Mouse (Mus musculus) thymus, adult 2 months (tissue): Measurements from ENCODE around the gene Zdhhc18. TPM values are rescaled to one million over a fixed set of nuclear protein-coding genes. Genes with fewer than 3 reads are reported as not detected.

ENCODE experiments used
- DNase-seq: peaks from one replicate; pipeline ENCODE4 v3.0.0; 2021
- H3K27ac ChIP-seq: fragments of 200-500 bp; 2 replicates; pipeline ENCODE4 v1.5.1; 2012; ENCODE audit warnings: low read length, control low read depth; ENCODE audit not compliant: control insufficient read depth, insufficient read depth
- H3K27me3 ChIP-seq: fragments of 200-500 bp; 2 replicates; pipeline ENCODE4 v1.6.1; 2012; ENCODE audit warnings: mild to moderate bottlenecking, low read length, moderate library complexity, mixed read lengths; ENCODE audit not compliant: control insufficient read depth, insufficient read depth
- H3K36me3 ChIP-seq: fragments of 200-500 bp; 2 replicates; pipeline ENCODE4 v1.6.1; 2012; ENCODE audit warnings: mild to moderate bottlenecking, low read length, moderate library complexity; ENCODE audit not compliant: control insufficient read depth, insufficient read depth
- H3K4me1 ChIP-seq: fragments of 200-500 bp; replicated peaks from 2 replicates; pipeline ENCODE4 v1.6.1; 2012; ENCODE audit warnings: low read length; ENCODE audit not compliant: control insufficient read depth, insufficient read depth
- H3K4me3 ChIP-seq: fragments of 200-500 bp; 2 replicates; pipeline ENCODE4 v1.5.1; 2012; ENCODE audit warnings: mild to moderate bottlenecking, low read length, control low read depth, moderate library complexity; ENCODE audit not compliant: control insufficient read depth, insufficient read depth
- CTCF ChIP-seq: fragments of 200-500 bp; IDR thresholded peaks from 2 replicates; pipeline ENCODE4 v1.5.1; 2012; ENCODE audit warnings: mild to moderate bottlenecking, control low read depth, low read length, moderate library complexity, borderline replicate concordance; ENCODE audit not compliant: control insufficient read depth, poor library complexity, insufficient read depth; ENCODE audit errors: extremely low read depth
- POLR2A ChIP-seq: fragments of 200-500 bp; IDR thresholded peaks from 2 replicates; pipeline ENCODE4 v1.6.1; 2012; ENCODE audit warnings: mild to moderate bottlenecking, low read length, control low read depth, moderate library complexity; ENCODE audit not compliant: control insufficient read depth, poor library complexity, insufficient read depth; ENCODE audit errors: extremely low read depth
- WGBS: fragments of 180-500 bp; shearing (Covaris S2); methylation state at CpG from one replicate; pipeline ENCODE4 v1.1.7; 2018; 5-methylcytosine and 5-hydroxymethylcytosine counted together
- polyA plus RNA-seq: library from polyadenylated mRNA; depleted of rRNA; stranded (reverse); fragments of >200 nt; gene quantifications from 2 replicates; pipeline ENCODE4 v1.2.3, GENCODE M21; 2012

Zdhhc18 gene
- polyA plus RNA-seq, 1 experiment, result 150 TPM

DNA sequence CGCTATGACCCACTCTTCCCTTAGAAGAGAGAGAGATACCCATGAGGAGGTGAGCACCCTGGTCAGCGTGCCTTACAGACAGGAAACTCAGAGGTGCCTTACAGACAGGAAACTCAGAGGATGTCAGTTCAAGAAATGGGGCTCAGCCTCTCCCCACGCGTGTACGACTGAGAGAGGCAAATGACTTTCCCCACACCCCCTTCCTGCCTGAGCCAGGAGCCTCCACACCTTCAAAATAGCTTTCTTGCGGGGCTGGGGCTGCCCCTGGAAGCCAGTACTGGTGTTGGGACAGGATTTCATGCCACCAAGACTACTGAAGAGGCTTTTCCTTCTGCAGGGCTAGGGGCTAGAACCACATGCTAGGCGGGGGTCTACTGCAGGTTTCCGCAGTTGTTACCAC lies 29.3 kb downstream of the Zdhhc18 start:
- H3K27ac ChIP-seq, result peak overlapping the region; percentile 77
- no peaks in the 10 kb centered on the region; the same call in 1 of the 2 replicates for H3K36me3 ChIP-seq
- no peaks in the 10 kb centered on the region for H3K27me3 ChIP-seq
- H3K4me1 ChIP-seq, result peaks cover 50% of the 10 kb centered on the region
- WGBS, result 29% methylated on average over 8 of the region's 8 CpGs
- no peak overlapping the region for H3K4me3 ChIP-seq
- peak; percentile 22 for DNase-seq
- TF ChIP-seq POLR2A (no peak), CTCF (no peak)

DNA sequence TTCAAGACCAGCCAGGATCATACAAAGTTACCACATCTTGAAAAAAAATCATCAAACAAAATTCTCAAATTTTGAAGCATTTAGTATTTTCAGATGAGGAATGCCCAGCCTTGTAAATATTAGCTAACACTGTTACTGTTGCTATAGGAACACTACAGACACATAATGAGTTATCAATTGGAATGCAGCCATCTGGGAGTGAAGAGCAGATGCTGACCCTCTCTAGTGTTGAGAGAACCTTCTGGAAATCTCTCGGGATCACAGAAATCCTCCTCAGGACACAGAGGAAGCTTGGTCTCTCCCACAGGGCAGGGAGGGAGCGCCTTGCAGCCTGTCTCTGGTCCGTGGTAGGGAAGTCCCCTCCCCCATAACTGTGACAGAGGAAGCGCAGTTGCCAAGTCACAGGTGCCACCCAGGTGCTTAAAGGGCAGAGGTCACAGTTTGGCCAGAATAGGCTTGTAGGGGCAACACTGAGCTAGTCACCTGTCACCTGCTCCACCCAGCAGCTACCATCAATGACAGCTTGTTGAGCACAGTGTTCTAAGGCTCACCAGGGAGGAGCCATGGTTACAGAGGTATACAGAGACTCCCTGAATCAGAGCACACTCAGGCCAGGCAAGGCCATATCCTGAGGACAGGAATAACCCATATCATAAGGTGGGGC lies 30.3 kb downstream of the Zdhhc18 start:
- Histone ChIP-seq H3K36me3 (peaks cover 6% of the 10 kb centered on the region; the same call in 1 of the 2 replicates), H3K27me3 (no peaks in the 10 kb centered on the region), H3K27ac (peak overlapping the region; percentile 63), H3K4me3 (no peak overlapping the region), H3K4me1 (peaks cover 40% of the 10 kb centered on the region)
- WGBS, result 40% methylated on average over 4 of the region's 4 CpGs
- peak; percentile 24 for DNase-seq
- TF ChIP-seq POLR2A, result no peak
- no peak for TF ChIP-seq CTCF

DNA sequence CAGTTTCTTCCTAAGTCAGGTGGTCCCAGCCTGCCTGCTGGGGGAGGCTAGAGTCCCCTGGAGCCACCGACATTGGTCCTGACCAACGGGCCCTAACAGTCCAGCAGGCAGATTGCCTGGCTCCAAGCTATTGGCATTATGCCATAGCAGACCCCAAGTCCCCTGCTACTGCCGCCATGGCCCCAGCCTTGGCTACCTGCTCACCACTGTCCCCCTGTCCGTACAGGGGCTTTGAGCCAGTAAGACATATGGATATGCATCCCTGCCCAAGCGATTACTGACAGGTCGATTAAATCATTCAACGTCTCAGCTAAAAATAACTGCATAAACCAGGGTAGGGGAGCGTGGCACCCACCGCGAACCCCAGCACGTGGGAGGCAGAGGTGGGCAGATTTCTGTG lies 32.0 kb downstream of the Zdhhc18 start:
- no peaks in the 10 kb centered on the region for H3K27me3 ChIP-seq
- no peak overlapping the region for H3K4me3 ChIP-seq
- peaks cover 15% of the 10 kb centered on the region for H3K36me3 ChIP-seq
- peaks cover 30% of the 10 kb centered on the region for H3K4me1 ChIP-seq
- no peak overlapping the region for H3K27ac ChIP-seq
- TF ChIP-seq POLR2A (no peak), CTCF (no peak)
- WGBS, result 94% methylated on average over 11 of the region's 11 CpGs
- no peak for DNase-seq

DNA sequence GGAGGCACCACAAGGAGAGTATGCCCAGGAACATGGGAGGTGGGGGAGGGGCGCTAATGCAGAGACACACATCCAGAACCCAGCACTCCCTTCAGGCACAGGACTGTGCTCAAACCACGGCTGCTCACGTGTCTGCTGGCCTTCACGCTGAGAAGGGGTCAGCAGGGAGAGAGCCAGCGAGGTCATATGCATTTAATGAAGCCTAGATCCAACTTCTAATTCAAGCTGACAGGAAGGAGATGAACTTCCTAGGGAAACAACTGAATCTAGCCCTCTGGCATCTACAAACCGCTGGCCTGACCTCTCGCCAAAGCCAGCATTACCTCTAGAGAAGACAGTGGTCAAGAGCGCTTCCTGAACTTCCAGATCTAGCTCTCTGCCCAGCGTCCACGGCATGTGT lies 34.5 kb downstream of the Zdhhc18 start:
- no peak overlapping the region for H3K4me3 ChIP-seq
- no peaks in the 10 kb centered on the region for H3K27me3 ChIP-seq
- peaks cover 10% of the 10 kb centered on the region for H3K4me1 ChIP-seq
- WGBS, result 94% methylated on average over 10 of the region's 10 CpGs
- TF ChIP-seq CTCF (no peak), POLR2A (no peak)
- H3K36me3 ChIP-seq, result peaks cover 28% of the 10 kb centered on the region
- H3K27ac ChIP-seq, result no peak overlapping the region
- no peak for DNase-seq

DNA sequence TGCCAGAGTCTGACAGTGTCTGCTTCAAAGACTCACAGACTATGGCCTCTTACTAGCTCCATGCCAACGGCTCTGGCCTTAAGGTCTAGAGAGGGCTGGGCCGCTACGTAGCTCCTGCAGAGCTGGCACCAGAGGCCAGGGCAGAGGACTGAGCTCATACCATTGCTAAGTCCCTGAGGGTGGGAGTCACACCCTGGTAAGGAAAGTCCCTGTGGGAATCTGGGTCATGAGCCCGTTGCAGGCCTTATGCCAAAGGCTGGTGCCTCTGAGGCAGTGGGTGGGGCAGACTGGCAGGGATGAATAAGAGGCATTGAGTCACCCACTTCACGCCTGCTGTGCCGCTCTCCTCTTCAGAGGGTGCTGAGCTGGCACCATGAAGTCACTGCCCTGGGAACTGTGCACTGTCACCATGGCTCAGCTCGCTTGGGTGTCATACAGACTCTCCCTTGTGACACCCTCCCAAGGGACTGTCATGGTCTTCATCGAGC lies 35.6 kb downstream of the Zdhhc18 start:
- DNase-seq, result no peak
- Histone ChIP-seq H3K4me3 (no peak overlapping the region), H3K27ac (no peak overlapping the region), H3K27me3 (no peaks in the 10 kb centered on the region), H3K4me1 (no peaks in the 10 kb centered on the region), H3K36me3 (peaks cover 28% of the 10 kb centered on the region)
- WGBS, result 97% methylated on average over 8 of the region's 8 CpGs
- TF ChIP-seq POLR2A (no peak), CTCF (no peak)

DNA sequence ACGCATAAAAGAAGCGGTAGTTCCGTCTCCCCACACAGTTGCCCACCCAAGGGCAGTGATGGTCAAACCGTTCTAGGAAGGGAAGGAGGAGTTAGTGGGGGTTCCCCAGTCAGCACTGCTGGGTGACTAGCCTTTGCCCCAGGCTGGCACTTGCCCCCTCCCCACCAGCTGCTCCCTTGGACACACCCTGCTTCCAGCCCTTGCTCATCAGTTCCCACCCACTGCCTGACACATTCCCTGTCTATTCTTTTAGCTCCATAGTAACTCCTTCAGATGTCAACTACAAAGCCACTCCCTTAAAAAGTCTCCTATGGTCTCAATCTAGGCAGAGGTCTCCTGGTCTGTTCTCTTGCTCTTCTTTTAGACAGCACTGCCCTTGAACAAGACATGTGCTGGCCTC lies 36.1 kb downstream of the Zdhhc18 start:
- no peaks in the 10 kb centered on the region for H3K4me1 ChIP-seq
- no peaks in the 10 kb centered on the region for H3K27me3 ChIP-seq
- peaks cover 28% of the 10 kb centered on the region for H3K36me3 ChIP-seq
- H3K4me3 ChIP-seq, result no peak overlapping the region
- DNase-seq, result no peak
- no peak overlapping the region for H3K27ac ChIP-seq
- TF ChIP-seq POLR2A, result no peak
- no peak for TF ChIP-seq CTCF
- WGBS, result 95% methylated on average over 4 of the region's 4 CpGs
